Mouse (Mus musculus): ENCODE results near the gene Bbof1. TPM values are rescaled to one million over a fixed set of nuclear protein-coding genes. Genes with fewer than 3 reads are reported as not detected.

The Bbof1 gene
- 1.4 and 1.5 TPM in 2 replicates for polyA plus RNA-seq (2015; fragmentation: Nextera tagmentation; extraction: Ambion mirVana)

- Histone ChIP-seq H3K4me1 (0 out of 2 replicates have a peak, but pooled peaks cover 2% of the 10 kb centered on the region), H3K4me3 (replicated peaks) (peak within 1 kb of the TSS; percentile 79), H3K36me3 (no peaks in the 10 kb centered on the region), H3K4me2 (peak within 1 kb of the TSS; percentile 96), H3K9me3 (no peaks in the 10 kb centered on the region), H3K9ac (peak within 1 kb of the TSS; percentile 68), H3K27ac (peak within 1 kb of the TSS; percentile 81), H3K27me3 (replicated peaks) (no peaks in the 10 kb centered on the region)
- ATAC-seq (ENCODE audit: insufficient read depth, low FRiP score, low read depth), result peak; percentile 93
- 2% methylated on average over 63 of the region's 63 CpGs for WGBS
Observed at GRCm38 (mm10) chr12:84408819-84409507, at the start of gene Bbof1, which contains the start of gene Entpd5. Gene Bbof1, plus strand, starts transcription at chr12:84409071. Gene Entpd5, minus strand, starts transcription at chr12:84409029.

GRCm38 (mm10) chr12:84361555-84362489 lies 47.0 kb upstream of the Bbof1 start, which contains the start of the genes Coq6 and Fam161b:
Gene Coq6, plus strand, starts transcription at chr12:84361657.
Gene Fam161b, minus strand, starts transcription at chr12:84361833.
- Histone ChIP-seq H3K27me3 (replicated peaks) (no peaks in the 10 kb centered on the region), H3K9me3 (no peaks in the 10 kb centered on the region), H3K4me3 (replicated peaks) (peak within 1 kb of the TSS; percentile 99), H3K9ac (peak within 1 kb of the TSS; percentile 82), H3K4me2 (peak within 1 kb of the TSS; percentile 78), H3K27ac (peak within 1 kb of the TSS; percentile 58), H3K36me3 (peaks cover under 1% of the 10 kb centered on the region; the same call in 1 of the 2 replicates), H3K4me1 (peaks cover 9% of the 10 kb centered on the region; the same call in 1 of the 2 replicates)
- WGBS, result under 1% methylated on average over 51 of the region's 51 CpGs
- ATAC-seq (ENCODE audit: insufficient read depth, low FRiP score, low read depth), result peak; percentile 98

- H3K9me3 ChIP-seq, result no peaks in the 10 kb centered on the region
- peaks cover 9% of the 10 kb centered on the region; the same call in 1 of the 2 replicates for H3K36me3 ChIP-seq
- peak overlapping the region; percentile 99; the same call in 1 of the 2 replicates for H3K4me3 ChIP-seq (replicated peaks)
- H3K4me2 ChIP-seq, result peak overlapping the region; percentile 78
- no peaks in the 10 kb centered on the region for H3K27me3 ChIP-seq (replicated peaks)
- H3K4me1 ChIP-seq, result peaks cover 9% of the 10 kb centered on the region; the same call in 1 of the 2 replicates
- no peak overlapping the region for H3K27ac ChIP-seq
- no peak for ATAC-seq (ENCODE audit: insufficient read depth, low FRiP score, low read depth)
- no peak overlapping the region for H3K9ac ChIP-seq
- WGBS, result 34% methylated on average over 2 of the region's 2 CpGs
Observed at GRCm38 (mm10) chr12:84362872-84363271, 46.0 kb upstream of the Bbof1 start.

- ATAC-seq (ENCODE audit: insufficient read depth, low FRiP score, low read depth), result no peak
- Histone ChIP-seq H3K9ac (no peak overlapping the region), H3K36me3 (peaks cover 17% of the 10 kb centered on the region; the same call in 1 of the 2 replicates), H3K9me3 (no peaks in the 10 kb centered on the region), H3K27ac (no peak overlapping the region), H3K4me3 (replicated peaks) (no peak overlapping the region), H3K4me2 (no peak overlapping the region), H3K27me3 (replicated peaks) (no peaks in the 10 kb centered on the region), H3K4me1 (peaks cover 9% of the 10 kb centered on the region; the same call in 1 of the 2 replicates)
- WGBS, result 81% methylated on average over 9 of the region's 9 CpGs
Observed at GRCm38 (mm10) chr12:84364291-84364690, 44.6 kb upstream of the Bbof1 start.

GRCm38 (mm10) chr12:84365137-84365536 lies 43.7 kb upstream of the Bbof1 start:
- no peak for ATAC-seq (ENCODE audit: insufficient read depth, low FRiP score, low read depth)
- H3K27me3 ChIP-seq (replicated peaks), result no peaks in the 10 kb centered on the region
- WGBS, result 90% methylated on average over 6 of the region's 6 CpGs

GRCm38 (mm10) chr12:84366971-84367370 lies 41.9 kb upstream of the Bbof1 start:
- 65% methylated on average over 9 of the region's 9 CpGs for WGBS
- no peak for ATAC-seq (ENCODE audit: insufficient read depth, low FRiP score, low read depth)
- no peaks in the 10 kb centered on the region for H3K9me3 ChIP-seq
- H3K9ac ChIP-seq, result no peak overlapping the region
- peaks cover 6% of the 10 kb centered on the region; the same call in 1 of the 2 replicates for H3K4me1 ChIP-seq
- H3K4me2 ChIP-seq, result no peak overlapping the region
- H3K36me3 ChIP-seq, result peaks cover 39% of the 10 kb centered on the region
- no peaks in the 10 kb centered on the region for H3K27me3 ChIP-seq (replicated peaks)
- no peak overlapping the region for H3K4me3 ChIP-seq (replicated peaks)
- no peak overlapping the region for H3K27ac ChIP-seq

More at GRCm38 (mm10) chr12:84365137-84365536, 43.7 kb upstream of the Bbof1 start:
- H3K9ac ChIP-seq, result no peak overlapping the region
- peaks cover 21% of the 10 kb centered on the region for H3K36me3 ChIP-seq
- no peaks in the 10 kb centered on the region for H3K9me3 ChIP-seq
- H3K4me2 ChIP-seq, result no peak overlapping the region
- H3K4me1 ChIP-seq, result peaks cover 9% of the 10 kb centered on the region; the same call in 1 of the 2 replicates
- H3K4me3 ChIP-seq (replicated peaks), result no peak overlapping the region
- H3K27ac ChIP-seq, result no peak overlapping the region

GRCm38 (mm10) chr12:84371647-84372046 lies 37.2 kb upstream of the Bbof1 start:
- Histone ChIP-seq H3K27ac (no peak overlapping the region), H3K9me3 (no peaks in the 10 kb centered on the region), H3K4me3 (replicated peaks) (no peak overlapping the region), H3K9ac (no peak overlapping the region), H3K4me1 (no peaks in the 10 kb centered on the region), H3K27me3 (replicated peaks) (no peaks in the 10 kb centered on the region), H3K36me3 (peaks cover 54% of the 10 kb centered on the region), H3K4me2 (no peak overlapping the region)
- no peak for ATAC-seq (ENCODE audit: insufficient read depth, low FRiP score, low read depth)
- 91% methylated on average over 5 of the region's 5 CpGs for WGBS

GRCm38 (mm10) chr12:84373831-84374481 lies 34.9 kb upstream of the Bbof1 start:
- peaks cover 37% of the 10 kb centered on the region for H3K36me3 ChIP-seq
- H3K27me3 ChIP-seq (replicated peaks), result no peaks in the 10 kb centered on the region
- no peaks in the 10 kb centered on the region for H3K4me1 ChIP-seq
- H3K9me3 ChIP-seq, result no peaks in the 10 kb centered on the region
- ATAC-seq (ENCODE audit: insufficient read depth, low FRiP score, low read depth), result no peak
- no peak overlapping the region for H3K4me2 ChIP-seq
- no peak overlapping the region for H3K9ac ChIP-seq
- H3K27ac ChIP-seq, result no peak overlapping the region
- H3K4me3 ChIP-seq (replicated peaks), result no peak overlapping the region
- 74% methylated on average over 6 of the region's 6 CpGs for WGBS

- Histone ChIP-seq H3K27me3 (replicated peaks) (no peaks in the 10 kb centered on the region), H3K9me3 (no peaks in the 10 kb centered on the region), H3K4me2 (no peak overlapping the region), H3K4me3 (replicated peaks) (no peak overlapping the region), H3K9ac (no peak overlapping the region), H3K4me1 (no peaks in the 10 kb centered on the region), H3K27ac (no peak overlapping the region), H3K36me3 (0 out of 2 replicates have a peak, but pooled peaks cover 3% of the 10 kb centered on the region)
- no peak for ATAC-seq (ENCODE audit: insufficient read depth, low FRiP score, low read depth)
- 87% methylated on average over 4 of the region's 4 CpGs for WGBS
Observed at GRCm38 (mm10) chr12:84382369-84382768, 26.5 kb upstream of the Bbof1 start.

- Histone ChIP-seq H3K27ac (peak overlapping the region; percentile 46), H3K9me3 (no peaks in the 10 kb centered on the region), H3K9ac (no peak overlapping the region), H3K4me2 (no peak overlapping the region), H3K4me1 (no peaks in the 10 kb centered on the region), H3K4me3 (replicated peaks) (no peak overlapping the region), H3K36me3 (0 out of 2 replicates have a peak, but pooled peaks cover 3% of the 10 kb centered on the region), H3K27me3 (replicated peaks) (no peaks in the 10 kb centered on the region)
- WGBS, result 68% methylated on average over 5 of the region's 5 CpGs
- 0 out of 2 replicates have a peak, but pooled peaks have one; percentile 31 for ATAC-seq (ENCODE audit: insufficient read depth, low FRiP score, low read depth)
Observed at GRCm38 (mm10) chr12:84384644-84385081, 24.2 kb upstream of the Bbof1 start.

- peak overlapping the region; percentile 16; the same call in 1 of the 2 replicates for H3K27ac ChIP-seq
- no peaks in the 10 kb centered on the region for H3K4me1 ChIP-seq
- no peak overlapping the region for H3K4me2 ChIP-seq
- H3K27me3 ChIP-seq (replicated peaks), result no peaks in the 10 kb centered on the region
- H3K9ac ChIP-seq, result no peak overlapping the region
- no peak overlapping the region for H3K4me3 ChIP-seq (replicated peaks)
- WGBS, result 89% methylated on average over 4 of the region's 4 CpGs
- H3K36me3 ChIP-seq, result 0 out of 2 replicates have a peak, but pooled peaks cover 3% of the 10 kb centered on the region
- no peaks in the 10 kb centered on the region for H3K9me3 ChIP-seq
- ATAC-seq (ENCODE audit: insufficient read depth, low FRiP score, low read depth), result no peak
Observed at GRCm38 (mm10) chr12:84385408-84385807, 23.5 kb upstream of the Bbof1 start.

Data from stomach, embryonic 15.5 days (tissue).